Mouse (Mus musculus) G1E (cell line): Measurements from ENCODE around the gene Mfrp.

Experiments
- CTCF ChIP-seq: IDR thresholded peaks from 2 replicates; pipeline ENCODE4 v1.5.1; 2012; ENCODE audit warnings: low read depth, low read length, inconsistent platforms, mixed read lengths
- GATA1 ChIP-seq: IDR thresholded peaks from 2 replicates; pipeline ENCODE4 v1.6.1; 2012; ENCODE audit warnings: borderline replicate concordance, low read length, inconsistent platforms, mixed read lengths
- GATA2 ChIP-seq: IDR thresholded peaks from 2 replicates; pipeline ENCODE4 v1.6.1; 2012; ENCODE audit warnings: low read depth, low read length, inconsistent platforms, borderline replicate concordance
- TAL1 ChIP-seq: conservative IDR thresholded peaks from 2 replicates; pipeline ENCODE4 v1.6.1; 2012; ENCODE audit warnings: low read depth, low read length, inconsistent platforms, mixed read lengths

GRCm38 (mm10) chr9:44144023-44144717 is 42.6 kb downstream of the Mfrp start:
- TF ChIP-seq CTCF: no peak
- TF ChIP-seq GATA1: no peak
- TF ChIP-seq TAL1: no peak
- no peak for TF ChIP-seq GATA2
